Mouse (Mus musculus) induced T-regulatory cell, adult 2 months (primary cell): ENCODE data around the gene Clip1.

Experiments
- DNase-seq: peaks from one replicate; pipeline ENCODE4 v3.0.0-alpha.2; 2012; ENCODE audit warnings: low read depth

Clip1 gene

DNA sequence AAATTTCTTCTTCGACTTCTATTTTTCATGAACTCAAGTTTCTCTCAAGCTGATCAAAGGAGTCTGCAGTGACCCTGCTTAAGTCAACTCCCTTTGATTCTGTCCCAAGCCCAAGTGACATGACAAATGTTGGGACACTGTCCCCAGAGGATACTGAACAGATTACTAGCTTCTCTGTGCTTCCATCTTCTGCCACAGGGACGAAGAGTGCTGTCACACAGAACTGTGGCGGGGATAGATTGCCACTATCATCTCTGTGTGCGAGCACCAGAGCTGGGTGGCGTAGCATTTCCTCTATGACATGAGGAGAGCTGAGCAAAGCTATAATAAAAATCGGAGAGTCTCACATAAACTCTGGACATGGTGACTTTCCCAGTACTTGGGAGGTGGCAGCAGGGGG, 82.2 kb downstream of the Clip1 start:
- no peak for DNase-seq

GRCm38 (mm10) chr5:123599319-123599718, 85.1 kb downstream of the Clip1 start:
- DNase-seq: no peak

GRCm38 (mm10) chr5:123593622-123594280, 90.7 kb downstream of the Clip1 start:
- DNase-seq: no peak

GRCm38 (mm10) chr5:123580043-123580442, 104.4 kb downstream of the Clip1 start:
- no peak for DNase-seq

GRCm38 (mm10) chr5:123576696-123577095, 107.7 kb downstream of the Clip1 start:
- no peak for DNase-seq

- no peak for DNase-seq
Measured at GRCm38 (mm10) chr5:123573362-123573761, 111.1 kb downstream of the Clip1 start.

DNA sequence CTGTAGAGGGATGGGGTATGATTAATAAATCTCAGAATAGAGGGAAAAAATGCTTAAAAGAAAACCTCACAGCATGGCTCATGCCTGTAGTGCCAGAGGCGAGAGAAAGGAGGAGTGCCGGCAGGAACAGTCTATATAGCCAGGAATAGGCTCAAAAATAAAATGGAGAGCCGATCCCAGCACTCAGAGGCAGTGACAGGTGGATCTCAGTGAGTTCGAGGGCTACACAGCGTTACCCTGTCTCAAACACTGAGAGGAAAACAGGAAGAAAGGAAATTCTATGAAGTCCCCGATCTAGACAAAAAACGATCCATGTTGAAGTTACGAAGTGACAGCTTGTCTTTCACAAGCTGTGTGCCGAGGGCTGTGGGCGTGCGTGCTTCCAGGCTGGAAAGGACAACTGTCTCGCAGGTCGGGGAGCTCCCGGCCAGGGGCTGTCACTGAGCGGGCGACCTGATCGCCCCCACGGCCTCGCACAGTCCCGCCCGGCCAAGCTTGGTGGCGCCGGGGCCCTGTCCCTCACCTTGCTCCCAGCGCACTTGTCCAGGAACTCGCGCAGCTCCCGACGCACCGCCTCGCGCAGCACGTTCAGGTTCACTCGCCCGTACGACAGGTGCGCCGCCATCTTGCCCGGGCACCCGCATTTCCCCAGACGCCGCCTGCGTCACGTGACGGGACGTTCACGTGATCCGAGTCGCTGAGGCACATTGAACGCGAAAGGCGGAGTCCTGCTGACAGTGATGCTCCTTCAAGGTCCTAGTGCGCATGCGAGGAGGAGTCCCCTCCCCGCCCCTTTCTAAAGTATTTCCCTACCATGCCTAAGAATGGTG, 111.8 kb downstream of the Clip1 start, which contains the start of gene Vps33a:
TSS of gene Vps33a (minus strand) at position 682 of the 830 bp plus-strand sequence.
- peak; percentile 99 for DNase-seq

DNA sequence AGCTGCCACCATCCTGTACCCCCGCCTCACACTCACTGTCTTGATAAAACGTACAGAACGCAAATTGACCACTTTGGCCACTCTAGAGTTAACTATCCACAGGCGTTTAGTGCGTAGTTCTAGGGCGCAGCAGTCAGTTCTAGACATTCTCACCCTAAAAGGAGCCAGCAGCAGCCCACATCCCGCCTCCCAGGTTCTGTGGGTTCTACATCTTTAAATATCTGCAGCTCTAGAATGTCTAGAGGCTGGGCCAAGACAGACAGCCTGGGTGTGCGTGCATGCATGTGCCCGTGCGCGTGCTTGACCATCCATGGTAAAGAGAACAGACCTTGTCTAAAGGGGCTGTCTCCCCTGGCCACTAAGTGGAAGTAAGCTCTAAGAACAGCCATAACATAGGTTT, 123.3 kb downstream of the Clip1 start:
- no peak for DNase-seq

- DNase-seq: no peak
Measured at GRCm38 (mm10) chr5:123559588-123559987, 124.8 kb downstream of the Clip1 start.

DNA sequence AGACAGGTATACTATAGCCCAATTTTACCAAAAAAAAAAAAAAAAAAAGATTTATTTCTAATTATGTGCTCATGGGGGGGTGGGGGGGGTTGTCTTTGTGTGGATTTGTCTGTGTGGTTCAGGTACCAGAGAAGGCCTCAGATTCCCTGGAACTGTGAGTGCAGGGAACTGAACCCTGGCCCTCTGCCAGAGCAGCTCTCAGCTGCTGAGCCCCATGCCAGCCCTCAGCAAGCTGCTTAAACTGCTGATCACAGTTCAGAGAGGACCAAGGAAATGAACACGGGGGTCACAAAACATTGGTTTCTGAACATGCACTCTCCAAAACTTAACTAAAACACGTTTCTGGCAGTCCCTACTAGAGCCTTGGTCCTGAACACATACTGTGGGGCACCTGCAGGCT, 128.0 kb downstream of the Clip1 start:
- no peak for DNase-seq

DNA sequence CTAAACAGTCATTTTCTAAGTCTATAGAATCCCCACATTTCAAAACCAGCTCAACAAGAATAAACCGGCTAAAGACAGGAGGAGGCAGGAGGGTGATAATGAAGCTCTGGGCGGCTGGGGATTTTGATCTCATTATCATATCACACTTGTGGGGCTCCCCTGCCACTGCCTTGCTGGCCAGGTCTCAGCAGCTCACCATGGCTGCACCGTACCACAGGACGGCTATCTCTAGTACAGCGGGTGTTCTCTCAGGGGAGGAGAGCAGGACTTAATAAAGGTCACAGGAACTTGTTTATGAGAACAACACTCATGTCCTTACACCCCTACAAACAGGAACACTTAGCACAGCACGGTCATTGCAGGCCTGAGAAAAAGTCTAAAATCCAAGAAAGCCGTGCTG, 128.7 kb downstream of the Clip1 start:
- no peak for DNase-seq

GRCm38 (mm10) chr5:123533801-123534200, 150.6 kb downstream of the Clip1 start:
- no peak for DNase-seq

DNA sequence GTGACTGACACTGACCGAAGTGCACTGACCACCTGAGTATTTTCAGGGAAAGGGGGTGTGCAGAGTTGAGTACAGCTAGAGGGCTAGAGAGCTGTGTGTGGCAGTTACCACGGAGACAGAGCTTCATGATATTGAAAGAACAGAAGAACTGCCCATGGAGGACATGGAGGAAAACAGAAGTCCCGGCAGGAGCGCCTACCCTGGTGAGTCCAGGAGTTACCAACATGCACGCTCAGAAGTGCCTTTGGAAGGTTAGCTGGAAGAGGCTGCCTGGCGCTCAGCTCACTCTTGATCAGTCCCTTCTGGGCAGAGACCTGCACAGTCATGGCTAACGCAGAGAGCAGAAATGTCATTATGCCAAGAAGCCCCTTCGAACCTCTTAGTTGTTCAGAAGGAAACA, 154.4 kb downstream of the Clip1 start:
- no peak for DNase-seq

GRCm38 (mm10) chr5:123528641-123529040, 155.8 kb downstream of the Clip1 start:
- DNase-seq: no peak
